Mouse (Mus musculus): ENCODE measurements around the gene Mllt10. TPM values are rescaled to one million over a fixed set of nuclear protein-coding genes. Genes with fewer than 3 reads are reported as not detected.

The Mllt10 gene
- polyA plus RNA-seq, 1 experiment from 2014 or later = 50.0 TPM

- H3K4me3 ChIP-seq = peak overlapping the region; percentile 65
- H3K4me1 ChIP-seq (replicated peaks) = peaks cover 36% of the 10 kb centered on the region
- whole genome bisulfite sequencing = under 1% methylated on average over 41 of the region's 44 CpGs
- peak overlapping the region; percentile 69 for H3K9ac ChIP-seq
- H3K9me3 ChIP-seq = no peaks in the 10 kb centered on the region
- peak; percentile 85 for ATAC-seq (ENCODE audit: low FRiP score, low read depth)
- H3K36me3 ChIP-seq = no peaks in the 10 kb centered on the region
- peak overlapping the region; percentile 88 for H3K4me2 ChIP-seq
- H3K27me3 ChIP-seq = no peaks in the 10 kb centered on the region
- peak overlapping the region; percentile 94 for H3K27ac ChIP-seq (replicated peaks)
These were observed 27.4 kb upstream of the Mllt10 start for GRCm38 (mm10) chr2:18027448-18028139.

GRCm38 (mm10) chr2:18028140-18029021 lies 26.7 kb upstream of the Mllt10 start:
- Histone ChIP-seq H3K4me1 (replicated peaks) (peaks cover 44% of the 10 kb centered on the region), H3K36me3 (no peaks in the 10 kb centered on the region), H3K9me3 (no peaks in the 10 kb centered on the region), H3K27me3 (no peaks in the 10 kb centered on the region), H3K9ac (peak overlapping the region; percentile 69), H3K27ac (replicated peaks) (peak overlapping the region; percentile 94), H3K4me2 (peak overlapping the region; percentile 88), H3K4me3 (peak overlapping the region; percentile 65)
- WGBS = under 1% methylated on average over 61 of the region's 61 CpGs
- peak; percentile 75 for ATAC-seq (ENCODE audit: low FRiP score, low read depth)

GRCm38 (mm10) chr2:18029656-18030055 lies 25.4 kb upstream of the Mllt10 start:
- Histone ChIP-seq H3K27ac (replicated peaks) (no peak overlapping the region), H3K4me1 (replicated peaks) (peaks cover 50% of the 10 kb centered on the region), H3K4me3 (no peak overlapping the region), H3K9ac (no peak overlapping the region), H3K36me3 (no peaks in the 10 kb centered on the region), H3K9me3 (no peaks in the 10 kb centered on the region), H3K4me2 (no peak overlapping the region), H3K27me3 (no peaks in the 10 kb centered on the region)
- ATAC-seq (ENCODE audit: low FRiP score, low read depth) = no peak
- 67% methylated on average over 7 of the region's 7 CpGs for WGBS

DNA sequence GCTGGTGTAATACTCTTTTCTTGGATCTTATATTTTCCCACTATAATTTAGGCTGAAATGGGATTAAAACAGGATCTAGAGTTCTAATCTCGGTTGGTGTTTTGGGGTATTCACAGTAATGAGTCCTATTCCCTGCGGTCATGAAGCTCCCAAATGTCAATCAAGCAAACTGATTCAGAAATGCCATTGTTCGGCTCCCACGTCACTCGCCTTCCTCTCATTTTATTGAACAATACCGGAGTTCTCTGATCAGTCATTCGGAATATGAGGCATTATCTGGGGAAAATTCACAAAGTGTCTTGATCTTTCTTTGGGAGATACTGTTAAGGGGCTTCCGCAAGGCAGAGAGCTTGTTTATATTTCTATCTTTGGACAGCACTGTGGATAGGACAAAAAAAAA lies 24.5 kb upstream of the Mllt10 start:
- ATAC-seq (ENCODE audit: low FRiP score, low read depth) = no peak
- H3K4me2 ChIP-seq = 0 out of 2 replicates have a peak overlapping the region, but pooled peaks have one; percentile 10
- no peak overlapping the region for H3K4me3 ChIP-seq

GRCm38 (mm10) chr2:18031271-18031821 lies 23.7 kb upstream of the Mllt10 start:
- Histone ChIP-seq H3K27ac (replicated peaks) (no peak overlapping the region), H3K36me3 (no peaks in the 10 kb centered on the region), H3K4me3 (peak overlapping the region; percentile 31), H3K27me3 (no peaks in the 10 kb centered on the region), H3K9me3 (no peaks in the 10 kb centered on the region), H3K4me2 (peak overlapping the region; percentile 71), H3K4me1 (replicated peaks) (peaks cover 46% of the 10 kb centered on the region), H3K9ac (peak overlapping the region; percentile 45)
- 12% methylated on average over 26 of the region's 26 CpGs for WGBS
- no peak for ATAC-seq (ENCODE audit: low FRiP score, low read depth)

More for the DNA sequence above, 24.5 kb upstream of the Mllt10 start:
- H3K27me3 ChIP-seq = no peaks in the 10 kb centered on the region
- H3K9me3 ChIP-seq = no peaks in the 10 kb centered on the region
- no peak overlapping the region for H3K9ac ChIP-seq
- 50% methylated on average over 8 of the region's 8 CpGs for WGBS
- H3K27ac ChIP-seq (replicated peaks) = no peak overlapping the region
- no peaks in the 10 kb centered on the region for H3K36me3 ChIP-seq
- peaks cover 50% of the 10 kb centered on the region for H3K4me1 ChIP-seq (replicated peaks)

GRCm38 (mm10) chr2:18031831-18032537 lies 23.1 kb upstream of the Mllt10 start:
- Histone ChIP-seq H3K4me1 (replicated peaks) (peaks cover 40% of the 10 kb centered on the region), H3K27ac (replicated peaks) (no peak overlapping the region), H3K4me2 (peak overlapping the region; percentile 71), H3K4me3 (peak overlapping the region; percentile 31), H3K27me3 (no peaks in the 10 kb centered on the region), H3K9me3 (no peaks in the 10 kb centered on the region), H3K9ac (peak overlapping the region; percentile 45), H3K36me3 (no peaks in the 10 kb centered on the region)
- 5% methylated on average over 34 of the region's 34 CpGs for WGBS
- no peak for ATAC-seq (ENCODE audit: low FRiP score, low read depth)

- no peak overlapping the region for H3K4me3 ChIP-seq
- 56% methylated on average over 5 of the region's 5 CpGs for WGBS
- ATAC-seq (ENCODE audit: low FRiP score, low read depth) = no peak
- H3K27ac ChIP-seq (replicated peaks) = no peak overlapping the region
- H3K9ac ChIP-seq = no peak overlapping the region
- H3K9me3 ChIP-seq = no peaks in the 10 kb centered on the region
- H3K4me2 ChIP-seq = no peak overlapping the region
- H3K36me3 ChIP-seq = no peaks in the 10 kb centered on the region
- H3K27me3 ChIP-seq = no peaks in the 10 kb centered on the region
- peaks cover 37% of the 10 kb centered on the region for H3K4me1 ChIP-seq (replicated peaks)
These were observed 22.5 kb upstream of the Mllt10 start for GRCm38 (mm10) chr2:18032538-18032895.

- H3K4me3 ChIP-seq = no peak overlapping the region
- no peaks in the 10 kb centered on the region for H3K27me3 ChIP-seq
- H3K9me3 ChIP-seq = no peaks in the 10 kb centered on the region
- H3K9ac ChIP-seq = no peak overlapping the region
- no peaks in the 10 kb centered on the region for H3K36me3 ChIP-seq
- ATAC-seq (ENCODE audit: low FRiP score, low read depth) = no peak
- H3K4me2 ChIP-seq = no peak overlapping the region
- peaks cover 37% of the 10 kb centered on the region for H3K4me1 ChIP-seq (replicated peaks)
- WGBS = 45% methylated on average over 10 of the region's 10 CpGs
- no peak overlapping the region for H3K27ac ChIP-seq (replicated peaks)
These were observed 21.6 kb upstream of the Mllt10 start for GRCm38 (mm10) chr2:18033166-18034108.

GRCm38 (mm10) chr2:18034371-18035250 lies 20.4 kb upstream of the Mllt10 start:
- Histone ChIP-seq H3K4me3 (no peak overlapping the region), H3K4me1 (replicated peaks) (peaks cover 40% of the 10 kb centered on the region), H3K9me3 (no peaks in the 10 kb centered on the region), H3K36me3 (no peaks in the 10 kb centered on the region), H3K27ac (replicated peaks) (no peak overlapping the region), H3K27me3 (no peaks in the 10 kb centered on the region), H3K9ac (no peak overlapping the region), H3K4me2 (no peak overlapping the region)
- ATAC-seq (ENCODE audit: low FRiP score, low read depth) = no peak
- WGBS = 49% methylated on average over 10 of the region's 10 CpGs

DNA sequence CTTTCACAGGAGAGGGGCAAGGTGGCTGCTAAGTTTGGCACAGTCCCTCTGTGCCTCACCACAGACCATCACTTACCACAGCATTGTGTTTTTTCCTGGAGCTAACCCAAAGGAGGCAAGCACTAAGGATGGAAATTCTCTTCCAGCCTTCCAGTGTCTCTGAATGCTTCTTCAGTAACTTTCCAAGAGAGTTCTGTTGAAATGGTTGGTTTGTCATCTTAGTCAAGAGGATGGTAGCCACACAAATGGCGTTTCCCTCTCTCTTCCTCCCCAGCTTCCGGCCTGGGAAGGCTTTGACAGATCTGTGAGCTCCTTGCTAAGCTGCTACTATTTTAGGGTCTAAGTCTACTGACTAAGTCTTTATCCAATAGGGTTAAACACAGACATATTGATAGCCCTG lies 17.5 kb upstream of the Mllt10 start, which contains the start of gene A930004D18Rik:
Gene A930004D18Rik (minus strand): TSS at position 247 of the 400 bp plus-strand sequence.
- WGBS = 69% methylated on average over 2 of the region's 2 CpGs
- Histone ChIP-seq H3K36me3 (no peaks in the 10 kb centered on the region), H3K9ac (no peak within 1 kb of the TSS), H3K27me3 (no peaks in the 10 kb centered on the region), H3K4me2 (no peak within 1 kb of the TSS), H3K9me3 (no peaks in the 10 kb centered on the region), H3K4me3 (no peak within 1 kb of the TSS), H3K4me1 (replicated peaks) (peaks cover 50% of the 10 kb centered on the region), H3K27ac (replicated peaks) (no peak within 1 kb of the TSS)
- no peak for ATAC-seq (ENCODE audit: low FRiP score, low read depth)

Measured in hindbrain, embryonic 15.5 days (tissue).